Mouse (Mus musculus): ENCODE results near the gene Prpsap1. TPM values are rescaled to one million over a fixed set of nuclear protein-coding genes. Genes with fewer than 3 reads are reported as not detected.
"Not testable (repeated sequence)": the region's sequence is repeated elsewhere in the genome, so short reads cannot be mapped to it uniquely, and the experiment has no call there.

The Prpsap1 gene
- polyA plus RNA-seq, 1 experiment from 2014 or later = 162 TPM

DNA sequence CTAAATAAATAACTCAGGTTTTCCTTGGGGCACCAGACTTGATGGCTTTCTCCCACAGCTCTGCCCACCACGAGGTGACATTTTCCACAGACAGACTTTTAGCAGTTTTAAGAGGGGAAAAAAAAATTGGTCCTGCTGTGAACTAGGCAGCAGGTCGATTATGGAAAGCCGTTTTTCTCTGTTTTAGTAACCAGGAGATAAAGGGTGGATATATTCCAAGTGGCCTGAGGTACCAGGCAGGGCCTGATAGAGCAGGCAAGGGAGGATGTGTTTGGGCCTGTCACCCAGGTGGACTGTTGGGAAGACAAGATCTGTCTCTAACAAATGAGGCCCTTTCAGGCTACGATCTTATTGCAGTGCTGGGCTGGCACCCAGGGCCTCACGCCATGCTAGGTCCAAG lies 11.6 kb upstream of the Prpsap1 start:
- H3K36me3 ChIP-seq (replicated peaks; ENCODE audit: control insufficient read depth, insufficient read depth) = no peaks in the 10 kb centered on the region
- H3K27ac ChIP-seq = no peak overlapping the region
- H3K4me1 ChIP-seq (replicated peaks; ENCODE audit: control insufficient read depth, insufficient read depth, low read length) = no peaks in the 10 kb centered on the region
- no peaks in the 10 kb centered on the region for H3K9me3 ChIP-seq (ENCODE audit: control insufficient read depth, low read length)
- no peak overlapping the region for H3K4me2 ChIP-seq (replicated peaks)
- ATAC-seq (ENCODE audit: low FRiP score) (no peak), DNase-seq (ENCODE audit: low spot score) (no peak)
- WGBS = 80% methylated on average over 5 of the region's 5 CpGs
- H3K27me3 ChIP-seq (ENCODE audit: control insufficient read depth, insufficient read depth, low read length) = no peaks in the 10 kb centered on the region
- no peak overlapping the region for H3K4me3 ChIP-seq (replicated peaks; ENCODE audit: low read length)
- H3K9ac ChIP-seq = no peak overlapping the region

GRCm38 (mm10) chr11:116504516-116504915 lies 10.5 kb upstream of the Prpsap1 start:
- ATAC-seq (ENCODE audit: low FRiP score) = no peak
- no peaks in the 10 kb centered on the region for H3K36me3 ChIP-seq (replicated peaks; ENCODE audit: control insufficient read depth, insufficient read depth)
- no peaks in the 10 kb centered on the region for H3K9me3 ChIP-seq (ENCODE audit: control insufficient read depth, low read length)
- H3K27ac ChIP-seq = no peak overlapping the region
- DNase-seq (ENCODE audit: low spot score) = no peak
- H3K4me2 ChIP-seq (replicated peaks) = no peak overlapping the region
- H3K4me3 ChIP-seq (replicated peaks; ENCODE audit: low read length) = no peak overlapping the region
- no peaks in the 10 kb centered on the region for H3K4me1 ChIP-seq (replicated peaks; ENCODE audit: control insufficient read depth, insufficient read depth, low read length)
- H3K27me3 ChIP-seq (ENCODE audit: control insufficient read depth, insufficient read depth, low read length) = no peaks in the 10 kb centered on the region
- 94% methylated on average over 17 of the region's 17 CpGs for WGBS
- no peak overlapping the region for H3K9ac ChIP-seq

DNA sequence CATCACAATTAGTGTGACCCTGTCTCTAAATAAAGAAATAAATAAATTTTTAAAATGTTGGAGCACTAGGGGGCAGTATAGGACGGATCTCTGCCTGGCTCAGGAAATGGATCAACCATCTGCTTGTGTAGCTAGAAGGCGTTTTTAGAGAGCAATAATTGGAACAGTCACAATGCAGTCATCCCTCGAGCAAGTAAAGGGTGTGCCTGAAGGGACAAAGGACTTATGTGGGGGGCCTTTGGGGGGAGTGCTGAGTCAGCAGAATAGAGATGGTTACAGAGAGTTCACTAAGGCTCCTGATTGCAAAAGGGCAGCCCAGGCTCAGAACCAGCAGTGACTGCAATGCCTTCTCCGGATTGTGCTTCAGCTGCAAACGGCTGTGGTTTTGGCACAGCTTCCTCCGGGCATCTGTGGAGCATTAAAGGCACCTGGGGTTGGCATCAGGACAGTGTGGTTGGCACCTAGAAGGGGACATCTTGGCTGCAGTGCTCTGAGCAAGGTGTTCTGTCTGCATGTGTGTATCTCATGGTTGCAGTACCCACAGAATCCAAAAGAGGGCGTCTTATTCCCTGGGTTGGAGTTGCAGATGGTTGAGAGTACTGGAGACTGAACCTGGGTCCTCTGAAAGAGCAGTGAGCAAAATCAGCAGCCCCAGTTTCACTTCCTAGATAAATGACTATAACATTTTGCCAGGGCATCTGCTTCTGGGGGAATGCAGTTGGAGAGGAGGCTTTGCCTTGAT lies 7.2 kb upstream of the Prpsap1 start:
- peak; percentile 83 for DNase-seq (ENCODE audit: low spot score)
- ATAC-seq (ENCODE audit: low FRiP score) = no peak
- no peaks in the 10 kb centered on the region for H3K27me3 ChIP-seq (ENCODE audit: control insufficient read depth, insufficient read depth, low read length)
- H3K4me2 ChIP-seq (replicated peaks) = no peak overlapping the region
- no peak overlapping the region for H3K4me3 ChIP-seq (replicated peaks; ENCODE audit: low read length)
- no peak overlapping the region for H3K27ac ChIP-seq
- H3K9ac ChIP-seq = no peak overlapping the region
- no peaks in the 10 kb centered on the region for H3K4me1 ChIP-seq (replicated peaks; ENCODE audit: control insufficient read depth, insufficient read depth, low read length)
- H3K9me3 ChIP-seq (ENCODE audit: control insufficient read depth, low read length) = no peaks in the 10 kb centered on the region
- H3K36me3 ChIP-seq (replicated peaks; ENCODE audit: control insufficient read depth, insufficient read depth) = no peaks in the 10 kb centered on the region
- 29% methylated on average over 7 of the region's 7 CpGs for WGBS

GRCm38 (mm10) chr11:116499018-116499417 lies 5.0 kb upstream of the Prpsap1 start:
- Histone ChIP-seq H3K9ac (no peak overlapping the region), H3K4me1 (replicated peaks; ENCODE audit: control insufficient read depth, insufficient read depth, low read length) (peaks cover 8% of the 10 kb centered on the region; the same call in 1 of the 2 replicates), H3K4me2 (replicated peaks) (peak overlapping the region; percentile 41), H3K27me3 (ENCODE audit: control insufficient read depth, insufficient read depth, low read length) (no peaks in the 10 kb centered on the region), H3K9me3 (ENCODE audit: control insufficient read depth, low read length) (no peaks in the 10 kb centered on the region), H3K4me3 (replicated peaks; ENCODE audit: low read length) (no peak overlapping the region), H3K27ac (no peak overlapping the region), H3K36me3 (replicated peaks; ENCODE audit: control insufficient read depth, insufficient read depth) (no peaks in the 10 kb centered on the region)
- ATAC-seq (ENCODE audit: low FRiP score) (no peak), DNase-seq (ENCODE audit: low spot score) (no peak)
- WGBS = 52% methylated on average over 6 of the region's 6 CpGs

GRCm38 (mm10) chr11:116498596-116498995 lies 4.6 kb upstream of the Prpsap1 start:
- ATAC-seq (ENCODE audit: low FRiP score) (no peak; the same call in 1 of the 2 replicates), DNase-seq (ENCODE audit: low spot score) (no peak)
- WGBS = 33% methylated on average over 34 of the region's 34 CpGs
- no peaks in the 10 kb centered on the region for H3K27me3 ChIP-seq (ENCODE audit: control insufficient read depth, insufficient read depth, low read length)
- H3K9me3 ChIP-seq (ENCODE audit: control insufficient read depth, low read length) = no peaks in the 10 kb centered on the region
- peak overlapping the region; percentile 41 for H3K4me2 ChIP-seq (replicated peaks)
- no peak overlapping the region for H3K9ac ChIP-seq
- H3K27ac ChIP-seq = no peak overlapping the region
- peaks cover 8% of the 10 kb centered on the region; the same call in 1 of the 2 replicates for H3K4me1 ChIP-seq (replicated peaks; ENCODE audit: control insufficient read depth, insufficient read depth, low read length)
- H3K4me3 ChIP-seq (replicated peaks; ENCODE audit: low read length) = peak overlapping the region; percentile 15; the same call in 1 of the 2 replicates
- H3K36me3 ChIP-seq (replicated peaks; ENCODE audit: control insufficient read depth, insufficient read depth) = no peaks in the 10 kb centered on the region

GRCm38 (mm10) chr11:116497313-116497712 lies 3.3 kb upstream of the Prpsap1 start:
- WGBS = 88% methylated on average over 4 of the region's 4 CpGs
- Histone ChIP-seq H3K27ac (no peak overlapping the region), H3K4me3 (replicated peaks; ENCODE audit: low read length) (no peak overlapping the region), H3K9ac (no peak overlapping the region), H3K9me3 (ENCODE audit: control insufficient read depth, low read length) (no peaks in the 10 kb centered on the region), H3K36me3 (replicated peaks; ENCODE audit: control insufficient read depth, insufficient read depth) (no peaks in the 10 kb centered on the region), H3K4me1 (replicated peaks; ENCODE audit: control insufficient read depth, insufficient read depth, low read length) (peaks cover 8% of the 10 kb centered on the region; the same call in 1 of the 2 replicates), H3K4me2 (replicated peaks) (no peak overlapping the region), H3K27me3 (ENCODE audit: control insufficient read depth, insufficient read depth, low read length) (no peaks in the 10 kb centered on the region)
- ATAC-seq (ENCODE audit: low FRiP score) (no peak), DNase-seq (ENCODE audit: low spot score) (no peak)

GRCm38 (mm10) chr11:116494474-116495174 lies 622 bp upstream of the Prpsap1 start:
- Histone ChIP-seq H3K36me3 (replicated peaks; ENCODE audit: control insufficient read depth, insufficient read depth) (no peaks in the 10 kb centered on the region), H3K9me3 (ENCODE audit: control insufficient read depth, low read length) (no peaks in the 10 kb centered on the region), H3K4me1 (replicated peaks; ENCODE audit: control insufficient read depth, insufficient read depth, low read length) (peaks cover 11% of the 10 kb centered on the region), H3K4me2 (replicated peaks) (no peak overlapping the region), H3K27ac (peak overlapping the region; percentile 32; the same call in 1 of the 2 replicates), H3K9ac (no peak overlapping the region), H3K4me3 (replicated peaks; ENCODE audit: low read length) (no peak overlapping the region), H3K27me3 (ENCODE audit: control insufficient read depth, insufficient read depth, low read length) (no peaks in the 10 kb centered on the region)
- ATAC-seq (ENCODE audit: low FRiP score) = no peak
- 39% methylated on average over 13 of the region's 13 CpGs for WGBS
- no peak for DNase-seq (ENCODE audit: low spot score)

GRCm38 (mm10) chr11:116493191-116493590 lies 811 bp downstream of the Prpsap1 start:
- Histone ChIP-seq H3K36me3 (replicated peaks; ENCODE audit: control insufficient read depth, insufficient read depth) (no peaks in the 10 kb centered on the region), H3K4me3 (replicated peaks; ENCODE audit: low read length) (no peak overlapping the region), H3K27ac (no peak overlapping the region), H3K4me2 (replicated peaks) (no peak overlapping the region), H3K9me3 (ENCODE audit: control insufficient read depth, low read length) (no peaks in the 10 kb centered on the region), H3K4me1 (replicated peaks; ENCODE audit: control insufficient read depth, insufficient read depth, low read length) (peaks cover 18% of the 10 kb centered on the region), H3K9ac (no peak overlapping the region), H3K27me3 (ENCODE audit: control insufficient read depth, insufficient read depth, low read length) (no peaks in the 10 kb centered on the region)
- DNase-seq (ENCODE audit: low spot score) = no peak
- no peak for ATAC-seq (ENCODE audit: low FRiP score)
- 82% methylated on average over 5 of the region's 5 CpGs for WGBS

DNA sequence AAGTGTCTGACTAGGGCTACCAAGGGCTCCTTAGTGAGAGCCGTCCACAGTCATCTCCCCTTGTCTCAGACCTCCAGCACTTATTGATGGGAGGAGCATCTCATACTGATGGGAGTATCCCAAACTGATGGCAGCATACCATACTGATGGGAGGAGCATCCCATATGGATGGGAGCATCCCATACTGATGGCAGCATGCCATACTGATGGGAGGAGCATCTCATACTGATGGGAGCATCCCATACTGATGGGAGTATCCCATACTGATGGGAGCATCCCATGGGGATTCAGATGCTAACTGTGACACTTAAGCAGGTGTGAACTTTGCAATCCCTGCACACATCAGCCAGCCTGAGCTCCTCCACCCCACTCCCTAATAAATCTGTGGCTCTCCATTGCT lies 1.5 kb downstream of the Prpsap1 start:
- not testable (repeated sequence) for ATAC-seq (ENCODE audit: low FRiP score); H3K4me2 ChIP-seq (replicated peaks); H3K9me3 ChIP-seq (ENCODE audit: control insufficient read depth, low read length); H3K9ac ChIP-seq; H3K27me3 ChIP-seq (ENCODE audit: control insufficient read depth, insufficient read depth, low read length); H3K4me3 ChIP-seq (replicated peaks; ENCODE audit: low read length); H3K36me3 ChIP-seq (replicated peaks; ENCODE audit: control insufficient read depth, insufficient read depth); H3K27ac ChIP-seq; DNase-seq (ENCODE audit: low spot score)
- WGBS = 58% methylated on average over 1 of the region's 1 CpGs
- peaks cover 18% of the 10 kb centered on the region for H3K4me1 ChIP-seq (replicated peaks; ENCODE audit: control insufficient read depth, insufficient read depth, low read length)
